Mouse (Mus musculus) mouse embryonic stem cell (cell line): ENCODE data around the gene Tfe3.
"Not testable (repeated sequence)": the region's sequence is repeated elsewhere in the genome, so short reads cannot be mapped to it uniquely, and the experiment has no call there.

Experiments used
- in situ Hi-C, 2 experiments: fragments of 300-500 bp; cut with MboI; formaldehyde crosslinking; loops; 1 replicate in 1 of 2; 3 replicates in 1 of 2; pipeline ENCODE4 v1.14.3; 2019 to 2020; ENCODE audit warnings: low sequenced_read_pairs in 2 of 2, low pct_unique_long_range_greater_than_20kb in 1 of 2, mixed read lengths in 1 of 2; ENCODE audit not compliant: unreplicated experiment in 1 of 2

Tfe3 gene

GRCm38 (mm10) chrX:7789542-7790136, 27.3 kb downstream of the Tfe3 start, which contains the start of gene Gripap1:
Gripap1 (plus strand) TSS chrX:7789765.
- in situ Hi-C loops: loop anchor here in 1 of 2 experiments (10.0 kb wide), 1 partner anchor 45 kb away; no protein-coding TSS in a partner anchor

- in situ Hi-C loops: loop anchor here in 1 of 2 experiments (10.0 kb wide), 1 partner anchor 46 kb away; no protein-coding TSS in a partner anchor
Measured at GRCm38 (mm10) chrX:7790309-7790708, 27.9 kb downstream of the Tfe3 start.

DNA sequence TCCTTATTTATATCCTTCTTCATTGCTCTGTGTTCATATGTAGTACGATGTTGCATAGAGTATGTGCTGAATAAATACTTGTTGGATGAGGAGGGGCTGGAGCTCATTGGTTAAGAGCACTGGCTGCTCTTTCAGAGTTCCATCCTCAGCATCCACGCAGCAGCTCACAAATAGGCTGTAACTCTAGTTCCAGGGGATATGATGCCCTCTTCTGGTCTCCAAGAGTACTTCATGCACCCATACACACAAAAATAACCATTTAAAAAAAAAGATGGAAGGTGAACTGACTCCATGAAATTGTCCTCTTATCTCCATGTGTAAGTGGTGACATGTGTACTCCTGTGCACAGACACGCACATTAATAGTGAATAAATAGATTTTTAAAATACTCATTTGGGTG, 31.0 kb downstream of the Tfe3 start:
- in situ Hi-C loops: loop anchor here in 1 of 2 experiments (10.0 kb wide), 1 partner anchor 49 kb away; no protein-coding TSS in a partner anchor

GRCm38 (mm10) chrX:7795016-7795415, 32.7 kb downstream of the Tfe3 start:
- in situ Hi-C loops: loop anchor here in 1 of 2 experiments (10.0 kb wide), 1 partner anchor 50 kb away; no protein-coding TSS in a partner anchor

DNA sequence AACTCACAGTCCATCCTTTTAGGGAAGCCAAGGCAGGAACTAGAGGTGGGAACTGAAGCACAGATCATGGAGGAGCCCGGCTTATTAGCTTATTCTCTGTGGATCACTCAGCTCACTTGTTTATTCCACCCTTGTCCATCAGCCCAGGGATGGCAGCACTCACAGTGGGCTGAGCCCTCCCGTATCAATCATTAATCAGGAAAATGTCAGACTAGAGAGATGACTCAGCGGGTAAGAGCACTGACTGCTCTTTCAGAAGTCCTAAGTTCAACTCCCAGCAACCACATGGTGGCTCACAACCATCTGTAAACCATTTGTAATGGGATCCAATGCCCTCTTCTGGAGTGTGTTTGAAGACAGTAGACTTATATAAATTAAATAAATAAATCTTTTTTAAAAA, 35.0 kb downstream of the Tfe3 start:
- in situ Hi-C loops: loop anchor here in 1 of 2 experiments (10.0 kb wide), 1 partner anchor 53 kb away; no protein-coding TSS in a partner anchor

GRCm38 (mm10) chrX:7802157-7802556, 39.8 kb downstream of the Tfe3 start:
- in situ Hi-C loops: not testable (repeated sequence)

GRCm38 (mm10) chrX:7815016-7815415, 52.7 kb downstream of the Tfe3 start:
- in situ Hi-C loops: not testable (repeated sequence)

DNA sequence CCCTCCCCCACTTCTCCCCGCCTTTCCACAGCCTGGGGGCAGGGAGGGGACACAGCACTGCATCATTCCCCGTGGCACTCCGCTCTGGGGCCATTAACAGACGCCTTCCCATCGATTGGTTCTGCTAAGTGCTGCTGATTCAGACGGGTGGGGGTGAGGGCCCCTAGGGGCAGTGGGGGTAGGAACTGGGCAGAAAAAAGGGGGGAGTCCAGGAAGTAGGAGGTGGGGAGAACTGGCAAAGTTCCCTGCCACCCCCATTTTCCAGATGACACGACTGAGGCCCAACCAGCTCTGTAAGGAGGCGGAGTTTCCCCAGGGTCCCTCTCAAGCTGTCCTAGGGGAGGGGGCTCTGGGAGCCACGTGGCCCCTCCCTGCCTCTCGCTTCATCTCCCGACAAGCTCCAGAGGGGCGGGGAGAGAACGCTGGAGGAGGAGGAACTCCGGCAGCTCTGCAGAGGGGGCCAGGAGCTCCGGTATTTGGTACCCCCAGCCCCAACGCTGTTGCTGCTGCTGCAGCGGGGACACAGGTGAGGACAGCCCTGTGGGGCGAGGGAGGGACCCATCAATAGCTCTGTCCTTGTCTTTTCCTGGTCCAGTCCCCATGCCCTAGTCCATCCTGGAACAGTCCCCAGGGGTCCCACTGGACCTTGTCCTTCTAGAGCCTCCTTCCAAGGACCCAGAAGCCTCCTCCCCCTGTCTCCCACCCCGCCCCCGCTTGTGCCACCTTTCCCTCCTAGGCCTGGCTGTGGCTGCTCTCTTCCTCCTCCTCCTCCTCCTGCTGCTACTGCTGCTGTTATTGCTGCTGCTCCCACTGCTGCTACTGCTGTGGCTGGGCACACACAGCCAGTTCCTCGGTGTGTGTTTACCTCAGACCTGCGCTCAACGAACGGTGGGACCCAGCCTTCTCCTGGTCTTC, 59.8 kb downstream of the Tfe3 start, which contains the start of gene Kcnd1:
Kcnd1 (plus strand) TSS at position 425 of the 915 bp plus-strand sequence.
- in situ Hi-C loops: no loop called here
